Mouse (Mus musculus) CD8-positive naive resting alpha-beta T cell, adult 2 months (primary cell): ENCODE data around the gene Cdc14b.
A peak's percentile ranks its signal among the peaks of the same experiment; 100 is the strongest.

Experiments used
- DNase-seq, 2 experiments: peaks; one replicate each; pipeline ENCODE4 v3.0.0; 2022; ENCODE audit warnings: low read depth in 2 of 2, low spot score in 2 of 2

Cdc14b gene

GRCm38 (mm10) chr13:64274879-64275753, at the start of gene Cdc14b:
Gene Cdc14b, minus strand, starts transcription at chr13:64275290.
- peak; percentile 67 to 75 for DNase-seq

- DNase-seq: no peak
These were observed 47.6 kb upstream of the Cdc14b start for GRCm38 (mm10) chr13:64322561-64323281.

GRCm38 (mm10) chr13:64320334-64320733, 45.2 kb upstream of the Cdc14b start:
- no peak for DNase-seq

GRCm38 (mm10) chr13:64319782-64320181, 44.7 kb upstream of the Cdc14b start:
- DNase-seq: no peak

- no peak for DNase-seq
These were observed 43.3 kb upstream of the Cdc14b start for GRCm38 (mm10) chr13:64318355-64318754.

- peak; percentile 42 to 57 for DNase-seq
These were observed 40.5 kb upstream of the Cdc14b start for GRCm38 (mm10) chr13:64315483-64316050.

GRCm38 (mm10) chr13:64314041-64314440, 39.0 kb upstream of the Cdc14b start:
- DNase-seq: no peak

- no peak for DNase-seq
These were observed 37.8 kb upstream of the Cdc14b start for GRCm38 (mm10) chr13:64312916-64313289.

GRCm38 (mm10) chr13:64312024-64312915, 37.2 kb upstream of the Cdc14b start, which contains the start of gene Aaed1:
Gene Aaed1, minus strand, starts transcription at chr13:64312710.
- DNase-seq: peak; percentile 67 to 71

GRCm38 (mm10) chr13:64311266-64311665, 36.2 kb upstream of the Cdc14b start:
- no peak for DNase-seq

- no peak for DNase-seq
These were observed 35.5 kb upstream of the Cdc14b start for GRCm38 (mm10) chr13:64310585-64310984.

- no peak for DNase-seq
These were observed 34.8 kb upstream of the Cdc14b start for GRCm38 (mm10) chr13:64309842-64310241.

GRCm38 (mm10) chr13:64309036-64309435, 33.9 kb upstream of the Cdc14b start:
- no peak for DNase-seq

- DNase-seq: no peak
These were observed 32.4 kb upstream of the Cdc14b start for GRCm38 (mm10) chr13:64307508-64307907.

GRCm38 (mm10) chr13:64306078-64306477, 31.0 kb upstream of the Cdc14b start:
- peak; percentile 48 to 64 for DNase-seq

GRCm38 (mm10) chr13:64299069-64299468, 24.0 kb upstream of the Cdc14b start:
- no peak for DNase-seq

- DNase-seq: no peak
These were observed 11.7 kb upstream of the Cdc14b start for GRCm38 (mm10) chr13:64286791-64287190.

- DNase-seq: no peak
These were observed 11.2 kb upstream of the Cdc14b start for GRCm38 (mm10) chr13:64286321-64286720.

GRCm38 (mm10) chr13:64284676-64285075, 9.6 kb upstream of the Cdc14b start:
- DNase-seq: no peak

- no peak for DNase-seq
These were observed 5.8 kb upstream of the Cdc14b start for GRCm38 (mm10) chr13:64280940-64281339.

- DNase-seq: no peak
These were observed 651 bp upstream of the Cdc14b start for GRCm38 (mm10) chr13:64275754-64276127.
